Mouse (Mus musculus): ENCODE data around the gene Afdn.
"Not testable (repeated sequence)": the region's sequence is repeated elsewhere in the genome, so short reads cannot be mapped to it uniquely, and the experiment has no call there.

Gene Afdn

DNA sequence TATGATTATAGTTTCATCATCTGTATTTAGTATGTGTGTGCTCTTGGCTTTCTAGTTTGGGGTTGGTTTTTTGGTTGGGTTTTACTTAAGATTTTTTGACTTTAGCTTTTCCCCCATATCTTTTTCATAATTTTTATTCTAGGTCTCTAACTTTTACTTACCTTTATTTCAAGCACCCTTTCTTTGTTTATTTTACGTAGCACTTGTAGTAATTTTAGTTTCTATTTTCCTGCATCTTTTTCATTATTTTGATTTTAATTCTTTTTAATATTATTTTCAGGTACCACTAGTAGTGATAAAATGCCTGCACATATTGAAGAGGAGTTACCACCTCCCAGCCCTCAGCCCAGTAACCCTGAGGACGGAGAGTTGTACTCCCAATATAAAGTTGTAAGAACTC lies 187.7 kb downstream of the Afdn start, which contains the start of gene Gm7168:
Gm7168 (plus strand) TSS at position 301 of the 400 bp plus-strand sequence.
- not testable (repeated sequence) for DNase-seq (ENCODE audit: low spot score in 2 of 2)

DNA sequence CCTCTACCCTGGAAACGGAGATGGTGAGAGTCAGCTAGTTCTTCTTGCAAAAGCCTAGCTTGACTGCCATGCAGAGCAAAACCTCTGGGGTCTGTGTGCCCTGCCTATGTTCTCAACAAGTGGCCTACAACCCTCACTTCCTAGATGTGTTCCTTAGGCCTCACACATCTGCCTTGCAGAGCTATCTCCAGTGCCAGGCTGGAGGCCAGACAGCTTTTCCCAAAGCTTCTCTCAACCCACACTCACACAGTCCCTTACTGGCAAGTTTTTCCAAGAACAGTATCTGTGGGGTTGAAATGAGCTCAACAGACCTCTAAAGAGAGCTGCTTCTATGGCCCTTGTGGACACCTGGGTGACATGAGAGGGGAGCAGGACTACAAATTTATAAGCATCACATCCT lies 191.2 kb downstream of the Afdn start:
- DNase-seq (ENCODE audit: low spot score in 2 of 2): not testable (repeated sequence)

Measured in spleen, postnatal 10 days (tissue).